Mouse (Mus musculus): Measurements from ENCODE around the gene Mcm2.

GRCm38 (mm10) chr6:88838613-88839012 is 60.0 kb downstream of the Mcm2 start:
- no peak for TF ChIP-seq POLR2A (IDR thresholded peaks at IDR 0.05; ENCODE audit: low read depth, low read length)
- no peak for TF ChIP-seq CTCF (conservative IDR thresholded peaks at IDR 0.05; ENCODE audit: insufficient read depth, insufficient read length, low read depth, low read length)
